Mouse (Mus musculus): Measurements from ENCODE around the gene St3gal4. TPM values are rescaled to one million over a fixed set of nuclear protein-coding genes. Genes with fewer than 3 reads are reported as not detected.

Gene St3gal4
- polyA plus RNA-seq (2017; shearing (Covaris generic)): 10 to 100 TPM; 30.5 to 41.4 TPM

GRCm38 (mm10) chr9:35119168-35119567, at the start of gene St3gal4:
TSS of gene St3gal4 (minus strand) at chr9:35119268.

Other genes starting within 250 kb of the St3gal4 start
- gene Dcps, start 56.8 kb upstream of the St3gal4 start, polyA plus RNA-seq (2017; shearing (Covaris generic)): 10 to 100 TPM; 69.7 to 82.1 TPM
- gene Srpr, start 80.9 kb upstream of the St3gal4 start, polyA plus RNA-seq (2017; shearing (Covaris generic)): 100 to 1,000 TPM; 122 to 140 TPM
- gene Tirap, start 81.0 kb upstream of the St3gal4 start, polyA plus RNA-seq (2017; shearing (Covaris generic)): 1 to 10 TPM; 5.5 to 7.7 TPM
- 10 to 100 TPM; 43.9 to 44.5 TPM for gene Foxred1, start 91.8 kb upstream of the St3gal4 start, polyA plus RNA-seq (2017; shearing (Covaris generic))
- gene Fam118b, start 148.5 kb upstream of the St3gal4 start, polyA plus RNA-seq (2017; shearing (Covaris generic)): 10 to 100 TPM; 53.7 to 62.1 TPM
- 10 to 100 TPM; 44.4 to 49.8 TPM for gene Rpusd4, start 148.6 kb upstream of the St3gal4 start, polyA plus RNA-seq (2017; shearing (Covaris generic))

Data from inflammation-experienced regulatory T-cells (primary cell).